Mouse (Mus musculus) bone marrow, adult 2 months (tissue): ENCODE measurements around the gene Zfp605.

ENCODE experiments used
- CTCF ChIP-seq: fragments of 200-500 bp; IDR thresholded peaks from 2 replicates; pipeline ENCODE4 v1.5.1; 2011; ENCODE audit warnings: low read length, control low read depth; ENCODE audit not compliant: control insufficient read depth, insufficient read depth
- POLR2A ChIP-seq: fragments of 200-500 bp; IDR thresholded peaks from 2 replicates; pipeline ENCODE4 v1.6.1; 2011; ENCODE audit warnings: low read depth, mild to moderate bottlenecking, control low read depth, low read length, borderline replicate concordance; ENCODE audit not compliant: control insufficient read depth

DNA sequence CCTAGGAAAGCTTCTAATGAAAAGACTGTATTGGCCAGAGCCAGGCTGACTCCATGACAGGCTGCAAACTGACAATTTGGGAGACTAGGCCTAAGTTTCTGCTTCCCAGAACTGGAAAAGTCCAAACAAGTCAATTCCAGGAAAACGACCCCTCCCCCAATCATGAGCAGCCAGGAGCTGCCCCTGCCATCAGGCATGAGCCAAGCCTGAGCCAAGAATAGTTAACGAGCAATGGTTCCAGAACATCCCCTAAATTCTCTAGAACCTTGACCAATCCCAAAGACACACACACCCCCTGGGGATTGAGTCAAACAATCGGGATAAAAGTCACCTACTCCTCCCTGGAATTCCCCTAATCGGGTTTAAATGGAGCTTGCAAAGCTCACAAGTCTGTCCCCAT, 26.9 kb upstream of the Zfp605 start:
- TF ChIP-seq POLR2A (no peak), CTCF (no peak)
